Comparison of ENCODE assay signal across 9 mouse cellular contexts in genomic region chr8:118274688-118275087, GRCm38 (mm10). TPM values are rescaled to one million over a fixed set of nuclear protein-coding genes. Genes with fewer than 3 reads are reported as not detected.
A peak's percentile ranks its signal among the peaks of the same experiment; 100 is the strongest.
DNase-seq lines count a peak whose midpoint lies in the region; ATAC-seq and TF ChIP-seq lines count a peak whose summit lies in the region.
"Had no signal": no experiment of that assay in that cellular context is flagged by ENCODE, and none has a peak within 500 bp of the region (broad histone marks: within the 10 kb centered on the region; RNA-seq: fewer than 3 reads in every experiment).

No protein-coding gene starts in this region.

- no peak overlapping the region for H3K4me3 ChIP-seq in kidney, embryonic 16.5 days (ENCODE audit: low read length)
- H3K4me3 ChIP-seq in embryonic fibroblast, embryonic 13.5 days (ENCODE audit: insufficient read depth, low read length): no peak overlapping the region
- no peak overlapping the region for H3K4me3 ChIP-seq in kidney, adult 2 months (ENCODE audit: insufficient read depth, low read depth, low read length)
- H3K4me3 ChIP-seq: embryonic facial prominence, embryonic 12.5 days had no signal

- no peak overlapping the region for H3K4me2 ChIP-seq in kidney, embryonic 16.5 days (replicated peaks; ENCODE audit: low read depth, low read length)
- H3K4me2 ChIP-seq: embryonic facial prominence, embryonic 12.5 days had no signal

- 0 out of 2 replicates have a peak, but pooled peaks cover 3% of the 10 kb centered on the region for H3K4me1 ChIP-seq in kidney, embryonic 16.5 days (ENCODE audit: insufficient read depth, low read length)
- no peaks in the 10 kb centered on the region for H3K4me1 ChIP-seq in embryonic fibroblast, embryonic 13.5 days (ENCODE audit: control insufficient read depth, insufficient read depth, low read length)
- H3K4me1 ChIP-seq in kidney, adult 2 months (ENCODE audit: control insufficient read depth, insufficient read depth, low read length): no peaks in the 10 kb centered on the region

- H3K9ac ChIP-seq in kidney, embryonic 16.5 days (replicated peaks; ENCODE audit: low read length): no peak overlapping the region
- H3K9ac ChIP-seq: embryonic facial prominence, embryonic 12.5 days had no signal

- peak; percentile 91 for TF ChIP-seq CTCF in brain, embryonic 14.5 days (IDR thresholded peaks at IDR 0.05; ENCODE audit: borderline replicate concordance, extremely low read depth, insufficient read depth, insufficient read length)
- peak; percentile 89; the same call in 1 of the 2 replicates for TF ChIP-seq CTCF in embryonic fibroblast, embryonic 13.5 days (IDR thresholded peaks at IDR 0.05; ENCODE audit: borderline replicate concordance, insufficient read depth, low read length)
- TF ChIP-seq CTCF in kidney, adult 2 months (conservative IDR thresholded peaks at IDR 0.05; ENCODE audit: insufficient read depth, insufficient read length, low read depth, low read length): peak; percentile 82

- peak; percentile 12 for DNase-seq in kidney, adult 11 months
- DNase-seq in brain, embryonic 14.5 days (ENCODE audit: low read depth): peak; percentile 90
- DNase-seq in kidney, adult 2 months: peak; percentile 67
- DNase-seq in left cerebral cortex, postnatal 36 days (ENCODE audit: low spot score in 2 of 2): peak; percentile 54 to 73
- peak; percentile 61 for DNase-seq in ovary, postnatal 14 days (ENCODE audit: low spot score)
- peak; percentile 28 for DNase-seq in yolk sac, embryonic 10.5 days (ENCODE audit: low spot score)

- ATAC-seq in kidney, embryonic 16.5 days (ENCODE audit: low FRiP score, low TSS enrichment): no peak

- no peak overlapping the region for H3K27ac ChIP-seq in kidney, embryonic 16.5 days (ENCODE audit: low read length)
- H3K27ac ChIP-seq in embryonic fibroblast, embryonic 13.5 days (ENCODE audit: insufficient read depth, low read length): no peak overlapping the region
- H3K27ac ChIP-seq in kidney, adult 2 months (ENCODE audit: insufficient read depth, low read depth, low read length): no peak overlapping the region
- H3K27ac ChIP-seq: embryonic facial prominence, embryonic 12.5 days had no signal

- no peaks in the 10 kb centered on the region for H3K9me3 ChIP-seq in kidney, embryonic 16.5 days (ENCODE audit: low read length)
- H3K9me3 ChIP-seq: embryonic facial prominence, embryonic 12.5 days had no signal

- no peaks in the 10 kb centered on the region for H3K36me3 ChIP-seq in kidney, embryonic 16.5 days (ENCODE audit: insufficient read depth, low read length)
- no peaks in the 10 kb centered on the region for H3K36me3 ChIP-seq in kidney, adult 2 months (ENCODE audit: control insufficient read depth, insufficient read depth, low read length)
- H3K36me3 ChIP-seq: embryonic facial prominence, embryonic 12.5 days had no signal

- WGBS in kidney, embryonic 16.5 days: 11% methylated on average over 4 of the region's 4 CpGs
- WGBS in kidney, adult 2 months: 6% methylated on average over 4 of the region's 4 CpGs

- no peaks in the 10 kb centered on the region for H3K27me3 ChIP-seq in kidney, embryonic 16.5 days (ENCODE audit: insufficient read depth, low read length)
- no peaks in the 10 kb centered on the region for H3K27me3 ChIP-seq in kidney, adult 2 months (replicated peaks; ENCODE audit: control insufficient read depth, insufficient read depth, low read length)
- H3K27me3 ChIP-seq: embryonic facial prominence, embryonic 12.5 days had no signal

- intact Hi-C loops in left cerebral cortex, postnatal 36 days (cut with DNase I): no loop called here

- no peak for TF ChIP-seq POLR2A in brain, embryonic 14.5 days (IDR thresholded peaks at IDR 0.05; ENCODE audit: borderline replicate concordance, extremely low read depth, insufficient read depth, insufficient read length, poor library complexity, severe bottlenecking)
- TF ChIP-seq POLR2A in embryonic fibroblast, embryonic 13.5 days (IDR thresholded peaks at IDR 0.05; ENCODE audit: low read depth, low read length): no peak
- TF ChIP-seq POLR2A in kidney, adult 2 months (IDR thresholded peaks at IDR 0.05; ENCODE audit: low read depth, low read length): no peak

RNA-seq across cellular contexts. Expression of gene Cdh13, which starts 8.8 kb away (rescaled TPM):
- 2.0 and 2.1 TPM in 2 replicates for polyA plus RNA-seq in kidney, embryonic 16.5 days (2015; fragmentation: Nextera tagmentation; extraction: Ambion mirVana)
- polyA plus RNA-seq in brain, embryonic 14.5 days (2012; rRNA removed): 34.4 and 58.5 TPM in 2 replicates
- 19.8 and 30.4 TPM in 2 replicates for polyA plus RNA-seq in embryonic fibroblast, embryonic 13.5 days (2011; ENCODE audit: insufficient read length, low read depth, missing spikeins)
- polyA plus RNA-seq in kidney, adult 2 months (2012; rRNA removed): 11.6 and 13.4 TPM in 2 replicates
- 10 to 100 TPM; 78.4 to 85.3 TPM for total RNA-seq in left cerebral cortex, postnatal 36 days (2021)

Comparison
In these comparisons a context has a peak if more than half of its experiments do, and no peak if none do; other contexts are left out.
1. DNase-seq: peak in every context shown above with its lines; median percentile 90 in brain, embryonic 14.5 days; 67 in kidney, adult 2 months; 64 in left cerebral cortex, postnatal 36 days; 61 in ovary, postnatal 14 days; 28 in yolk sac, embryonic 10.5 days; 12 in kidney, adult 11 months.